ENCODE assay signal across 8 mouse cellular contexts in the genomic region with DNA sequence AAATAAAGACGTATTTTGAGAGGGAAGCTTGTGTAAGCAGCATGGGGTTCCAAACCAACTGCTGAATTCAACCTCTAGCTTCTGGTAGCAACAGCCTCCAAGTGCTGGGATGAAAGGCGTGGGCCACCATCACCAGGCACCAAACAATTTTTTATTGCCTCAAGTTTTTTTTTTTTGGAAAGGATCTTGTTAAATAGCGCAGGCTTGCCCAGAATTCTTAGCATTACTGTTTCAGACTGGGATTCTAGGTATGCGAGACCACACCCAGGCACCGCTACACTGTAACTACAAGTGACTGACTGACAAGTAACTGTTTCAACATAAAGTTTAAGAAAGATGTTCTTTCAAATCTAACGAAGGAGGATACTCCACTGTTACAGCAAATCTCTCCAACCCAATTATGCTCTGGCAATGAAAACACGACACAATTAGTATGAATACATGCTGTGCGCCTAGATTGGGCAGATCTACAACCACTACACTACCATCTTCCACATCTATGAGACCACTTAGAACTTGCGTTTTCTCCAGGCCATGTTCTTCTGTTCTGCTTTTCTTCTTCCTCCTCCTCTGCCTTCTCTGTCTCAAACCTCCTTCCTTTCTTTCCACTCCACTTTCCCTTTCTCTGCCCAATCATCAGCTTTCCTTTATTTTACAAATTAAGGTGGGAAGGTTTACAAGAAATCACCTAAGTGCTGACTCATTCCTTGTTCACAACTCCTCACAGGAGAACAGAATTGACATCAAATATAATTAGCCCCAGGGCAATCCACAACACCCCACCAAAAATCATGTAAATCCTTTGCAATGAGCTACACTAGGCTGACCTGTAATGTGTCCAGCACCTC. TPM values are rescaled to one million over a fixed set of nuclear protein-coding genes. Genes with fewer than 3 reads are reported as not detected.
DNase-seq lines count a peak whose midpoint lies in the region; ATAC-seq lines count a peak whose summit lies in the region.

No protein-coding gene starts in this region.

- peaks cover 21% of the 10 kb centered on the region for H3K4me1 ChIP-seq in heart, embryonic 10.5 days
- H3K4me1 ChIP-seq in hindbrain, embryonic 15.5 days (replicated peaks), result peaks cover 24% of the 10 kb centered on the region
- peaks cover 21% of the 10 kb centered on the region for H3K4me1 ChIP-seq in midbrain, embryonic 16.5 days (ENCODE audit: control insufficient read depth, insufficient read depth, low read length)

- 85% methylated on average over 9 of the region's 9 CpGs for WGBS in heart, embryonic 10.5 days
- 90% methylated on average over 9 of the region's 9 CpGs for WGBS in hindbrain, embryonic 15.5 days
- 89% methylated on average over 9 of the region's 9 CpGs for WGBS in midbrain, embryonic 16.5 days

- H3K27me3 ChIP-seq in heart, embryonic 10.5 days (ENCODE audit: insufficient read depth, poor library complexity, severe bottlenecking), result no peaks in the 10 kb centered on the region
- H3K27me3 ChIP-seq in hindbrain, embryonic 15.5 days, result no peaks in the 10 kb centered on the region
- H3K27me3 ChIP-seq in midbrain, embryonic 16.5 days (ENCODE audit: control insufficient read depth, insufficient read depth, low read depth, low read length), result no peaks in the 10 kb centered on the region

- peak overlapping the region; percentile 95 for H3K27ac ChIP-seq in heart, embryonic 10.5 days
- H3K27ac ChIP-seq in hindbrain, embryonic 15.5 days (replicated peaks), result peak overlapping the region; percentile 98
- H3K27ac ChIP-seq in midbrain, embryonic 16.5 days (ENCODE audit: low read length), result peak overlapping the region; percentile 94

- H3K9ac ChIP-seq in hindbrain, embryonic 15.5 days, result peak overlapping the region; percentile 57
- peak overlapping the region; percentile 65 for H3K9ac ChIP-seq in midbrain, embryonic 16.5 days (ENCODE audit: low read depth, low read length)

- H3K36me3 ChIP-seq in heart, embryonic 10.5 days, result no peaks in the 10 kb centered on the region
- no peaks in the 10 kb centered on the region for H3K36me3 ChIP-seq in hindbrain, embryonic 15.5 days
- no peaks in the 10 kb centered on the region for H3K36me3 ChIP-seq in midbrain, embryonic 16.5 days (ENCODE audit: control insufficient read depth, insufficient read depth, low read length)

- no peaks in the 10 kb centered on the region for H3K9me3 ChIP-seq in heart, embryonic 10.5 days
- no peaks in the 10 kb centered on the region for H3K9me3 ChIP-seq in hindbrain, embryonic 15.5 days
- H3K9me3 ChIP-seq in midbrain, embryonic 16.5 days (replicated peaks; ENCODE audit: control insufficient read depth, low read length, poor library complexity, severe bottlenecking), result no peaks in the 10 kb centered on the region

- DNase-seq in heart, embryonic 10.5 days (ENCODE audit: low spot score), result no peak
- DNase-seq in heart, adult 9 months (ENCODE audit: low spot score in 2 of 2), result no peak
- DNase-seq in A20 (ENCODE audit: low read depth, low spot score), result peak; percentile 54
- DNase-seq in cerebellum, adult 9-10 months, result peak; percentile 58
- DNase-seq in gastrocnemius, postnatal 36 days, result no peak

- intact Hi-C loops in gastrocnemius, postnatal 36 days (cut with DNase I), result loop anchor here (5.0 kb wide), 1 partner anchor 35 kb away; no protein-coding TSS in a partner anchor

- peak overlapping the region; percentile 59 for H3K4me2 ChIP-seq in hindbrain, embryonic 15.5 days
- peak overlapping the region; percentile 53 for H3K4me2 ChIP-seq in midbrain, embryonic 16.5 days (ENCODE audit: low read length)

- no peak for ATAC-seq in hindbrain, embryonic 15.5 days (ENCODE audit: low FRiP score, low read depth)
- ATAC-seq in midbrain, embryonic 16.5 days, result no peak
- no peak for ATAC-seq in granulocyte monocyte progenitor cell, adult 5-6 weeks (replicated peaks; ENCODE audit: poor library complexity, severe bottlenecking)

- H3K4me3 ChIP-seq in heart, embryonic 10.5 days, result peak overlapping the region; percentile 82
- H3K4me3 ChIP-seq in hindbrain, embryonic 15.5 days, result peak overlapping the region; percentile 99
- peak overlapping the region; percentile 69 for H3K4me3 ChIP-seq in midbrain, embryonic 16.5 days (ENCODE audit: low read depth, low read length)

RNA-seq across cellular contexts. Expression of a gene that starts 1.1 kb away (rescaled TPM):
- 73.4 and 74.0 TPM in 2 replicates for polyA plus RNA-seq in heart, embryonic 10.5 days (2016; fragmentation: Nextera tagmentation; extraction: Ambion mirVana)
- 74.6 and 85.3 TPM in 2 replicates for polyA plus RNA-seq in hindbrain, embryonic 15.5 days (2015; fragmentation: Nextera tagmentation; extraction: Ambion mirVana)
- polyA plus RNA-seq in midbrain, embryonic 16.5 days (2015; fragmentation: Nextera tagmentation; extraction: Ambion mirVana), result 85.9 and 91.5 TPM in 2 replicates
- total RNA-seq in granulocyte monocyte progenitor cell, adult 5-6 weeks (2014; fragmentation: Nextera tagmentation), result 156 and 191 TPM in 2 replicates
- 122 and 145 TPM in 2 replicates for total RNA-seq in granulocyte monocyte progenitor cell, adult 5-6 weeks (2017)
- 10 to 100 TPM; 50.1 to 60.1 TPM for total RNA-seq in gastrocnemius, postnatal 36 days (2021)

RNA-seq across cellular contexts. Expression of a gene that starts 37.7 kb away (rescaled TPM):
- polyA plus RNA-seq in heart, embryonic 10.5 days (2016; fragmentation: Nextera tagmentation; extraction: Ambion mirVana), result 35.9 and 36.3 TPM in 2 replicates
- polyA plus RNA-seq in hindbrain, embryonic 15.5 days (2015; fragmentation: Nextera tagmentation; extraction: Ambion mirVana), result 45.6 and 46.4 TPM in 2 replicates
- 45.8 and 53.0 TPM in 2 replicates for polyA plus RNA-seq in midbrain, embryonic 16.5 days (2015; fragmentation: Nextera tagmentation; extraction: Ambion mirVana)
- 22.9 and 56.6 TPM in 2 replicates for total RNA-seq in granulocyte monocyte progenitor cell, adult 5-6 weeks (2014; fragmentation: Nextera tagmentation)
- 46.2 and 59.6 TPM in 2 replicates for total RNA-seq in granulocyte monocyte progenitor cell, adult 5-6 weeks (2017)
- total RNA-seq in gastrocnemius, postnatal 36 days (2021), result 10 to 100 TPM; 19.5 to 25.6 TPM

Comparison
In these comparisons a context has a peak if more than half of its experiments do, and no peak if none do; other contexts are left out.
1. DNase-seq: peak in A20 (single experiment) and cerebellum, adult 9-10 months (single experiment); none in heart, embryonic 10.5 days (single experiment), heart, adult 9 months (0 of 2) and gastrocnemius, postnatal 36 days (0 of 2).
2. Peak in every context shown above with its lines, with median percentiles within 50 percentile points of each other: H3K27ac ChIP-seq and H3K4me3 ChIP-seq.